Mouse (Mus musculus) liver, adult 2 months (tissue): ENCODE data around the gene Slc13a4. TPM values are rescaled to one million over a fixed set of nuclear protein-coding genes. Genes with fewer than 3 reads are reported as not detected.
A peak's percentile ranks its signal among the peaks of the same experiment; 100 is the strongest.

Experiments
- DNase-seq: peaks from one replicate; pipeline ENCODE4 v3.0.0-alpha.2; 2011; ENCODE audit warnings: low read depth, low spot score; ENCODE audit errors: extremely low read depth
- H3K27ac ChIP-seq: fragments of 200-500 bp; replicated peaks from 2 replicates; pipeline ENCODE4 v1.5.1; 2012; ENCODE audit warnings: low read depth, mild to moderate bottlenecking, control low read depth, inconsistent platforms, low read length; ENCODE audit not compliant: insufficient read depth
- H3K27me3 ChIP-seq: fragments of 200-500 bp; 2 replicates; pipeline ENCODE4 v1.6.1; 2012; ENCODE audit warnings: mild to moderate bottlenecking, moderate library complexity, low read length, inconsistent platforms; ENCODE audit not compliant: control insufficient read depth, insufficient read depth
- H3K36me3 ChIP-seq: fragments of 200-500 bp; 2 replicates; pipeline ENCODE4 v1.6.1; 2012; ENCODE audit warnings: low read length, inconsistent platforms; ENCODE audit not compliant: control insufficient read depth, insufficient read depth
- H3K4me1 ChIP-seq: fragments of 200-500 bp; 2 replicates; pipeline ENCODE4 v1.6.1; 2011; ENCODE audit warnings: low read length; ENCODE audit not compliant: control insufficient read depth, insufficient read depth
- H3K4me3 ChIP-seq: fragments of 200-500 bp; 2 replicates; pipeline ENCODE4 v1.5.1; 2011; ENCODE audit warnings: low read depth, mild to moderate bottlenecking, control low read depth, low read length, moderate library complexity; ENCODE audit not compliant: insufficient read depth
- H3K79me2 ChIP-seq: fragments of 200-500 bp; 2 replicates; pipeline ENCODE4 v1.6.1; 2012; ENCODE audit warnings: inconsistent platforms, mild to moderate bottlenecking, low read length, moderate library complexity; ENCODE audit not compliant: control insufficient read depth, insufficient read depth
- H3K9ac ChIP-seq: fragments of 200-500 bp; 2 replicates; pipeline ENCODE4 v1.6.1; 2012; ENCODE audit warnings: low read depth, mild to moderate bottlenecking, control low read depth, inconsistent platforms, low read length
- CTCF ChIP-seq: fragments of 200-500 bp; IDR thresholded peaks from 2 replicates; pipeline ENCODE4 v1.5.1; 2011; ENCODE audit warnings: low read depth, low read length, control low read depth
- POLR2A ChIP-seq: fragments of 200-500 bp; IDR thresholded peaks from 2 replicates; pipeline ENCODE4 v1.6.1; 2011; ENCODE audit warnings: low read length, control low read depth; ENCODE audit not compliant: insufficient read depth; ENCODE audit errors: extremely low read depth
- WGBS: fragments of 180-500 bp; shearing (Covaris S2); methylation state at CpG from one replicate; pipeline ENCODE4 v1.1.7; 2018; 5-methylcytosine and 5-hydroxymethylcytosine counted together
- polyA plus RNA-seq: library from polyadenylated mRNA; depleted of rRNA; stranded (reverse); fragments of >200 nt; gene quantifications from 2 replicates; pipeline ENCODE4 v1.2.3, GENCODE M21; 2012
- total RNA-seq: library from RNA; depleted of rRNA; stranded (reverse); fragments of >200 nt; gene quantifications from 2 replicates; pipeline ENCODE4 v1.2.3, GENCODE M21; 2014

The Slc13a4 gene
- total and polyA plus RNA-seq, 2 experiments: 0.09 to 0.10 TPM

DNA sequence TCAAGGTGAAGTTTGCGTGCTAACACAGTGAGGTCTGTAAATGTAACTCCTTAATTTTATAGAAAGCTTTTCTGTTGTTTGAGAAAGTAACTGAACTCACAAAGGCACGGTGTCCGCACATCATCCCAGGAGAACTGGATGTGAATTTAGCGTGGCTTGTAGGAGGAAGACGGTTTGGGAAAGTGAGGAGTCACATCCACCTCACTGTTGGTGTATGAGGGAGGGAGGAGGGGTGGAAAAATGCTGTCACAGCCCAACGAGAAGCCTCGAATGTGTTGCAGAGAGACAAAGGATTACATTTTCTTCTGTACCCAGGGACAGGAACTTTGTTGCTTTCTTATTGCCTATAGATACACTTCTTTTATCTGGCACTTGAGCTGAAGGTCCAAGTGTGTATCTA lies 47.4 kb downstream of the Slc13a4 start:
- Histone ChIP-seq H3K4me3 (no peak overlapping the region), H3K4me1 (peaks cover 18% of the 10 kb centered on the region), H3K27ac (no peak overlapping the region), H3K79me2 (peaks cover 13% of the 10 kb centered on the region; the same call in 1 of the 2 replicates), H3K27me3 (no peaks in the 10 kb centered on the region), H3K36me3 (peaks cover 12% of the 10 kb centered on the region; the same call in 1 of the 2 replicates), H3K9ac (no peak overlapping the region)
- WGBS: 77% methylated on average over 7 of the region's 7 CpGs
- TF ChIP-seq CTCF (no peak), POLR2A (no peak)
- no peak for DNase-seq

DNA sequence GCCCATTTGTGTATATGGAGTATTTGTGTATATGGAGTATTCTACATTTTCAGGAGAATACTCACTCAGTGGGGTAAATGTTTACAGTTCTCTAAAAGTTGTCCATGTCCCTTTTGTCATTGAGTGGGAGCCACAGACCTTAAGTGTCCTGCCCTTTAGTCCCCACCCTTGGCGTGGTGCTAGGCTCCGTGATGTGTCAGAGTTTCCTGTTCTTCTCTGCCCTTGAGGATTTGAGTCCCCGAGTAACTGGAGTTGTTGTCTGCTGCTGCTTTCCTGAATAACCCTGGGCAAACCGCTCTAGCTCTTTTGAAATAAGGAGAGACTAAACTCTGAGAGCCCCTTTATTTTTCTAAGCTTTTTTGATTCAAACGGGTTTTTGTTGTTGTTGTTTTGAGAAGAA lies 48.4 kb downstream of the Slc13a4 start:
- Histone ChIP-seq H3K79me2 (peaks cover 18% of the 10 kb centered on the region; the same call in 1 of the 2 replicates), H3K36me3 (peaks cover 12% of the 10 kb centered on the region; the same call in 1 of the 2 replicates), H3K4me1 (peaks cover 26% of the 10 kb centered on the region), H3K27me3 (no peaks in the 10 kb centered on the region), H3K9ac (no peak overlapping the region), H3K4me3 (no peak overlapping the region), H3K27ac (no peak overlapping the region)
- 58% methylated on average over 5 of the region's 5 CpGs for WGBS
- peak; percentile 23 for DNase-seq
- TF ChIP-seq CTCF (no peak), POLR2A (no peak)

DNA sequence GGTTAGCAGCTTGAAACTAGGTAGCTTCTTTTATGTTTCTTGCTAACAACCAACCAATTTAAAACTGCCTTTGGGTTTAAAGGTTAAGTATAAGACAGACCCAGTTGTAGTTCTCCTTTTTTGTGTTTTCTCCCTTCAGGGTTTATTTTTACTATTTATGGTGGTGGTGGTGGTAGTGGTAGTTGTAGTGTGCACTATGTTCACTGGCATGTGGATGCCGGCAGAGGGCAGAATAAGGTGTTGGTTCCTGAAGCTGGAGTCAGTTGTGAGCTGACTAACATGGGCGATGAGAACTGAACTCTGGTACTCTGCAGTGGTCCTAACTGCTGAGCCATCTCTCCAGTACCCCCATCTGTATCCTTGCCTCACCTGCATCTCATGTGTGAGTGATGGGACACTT lies 49.0 kb downstream of the Slc13a4 start:
- H3K36me3 ChIP-seq: peaks cover 12% of the 10 kb centered on the region; the same call in 1 of the 2 replicates
- H3K4me3 ChIP-seq: no peak overlapping the region
- peak; percentile 17 for DNase-seq
- no peak overlapping the region for H3K9ac ChIP-seq
- H3K27ac ChIP-seq: no peak overlapping the region
- TF ChIP-seq CTCF (no peak), POLR2A (no peak)
- H3K27me3 ChIP-seq: no peaks in the 10 kb centered on the region
- H3K79me2 ChIP-seq: peaks cover 21% of the 10 kb centered on the region; the same call in 1 of the 2 replicates
- H3K4me1 ChIP-seq: peaks cover 30% of the 10 kb centered on the region
- WGBS: 78% methylated on average over 2 of the region's 2 CpGs

DNA sequence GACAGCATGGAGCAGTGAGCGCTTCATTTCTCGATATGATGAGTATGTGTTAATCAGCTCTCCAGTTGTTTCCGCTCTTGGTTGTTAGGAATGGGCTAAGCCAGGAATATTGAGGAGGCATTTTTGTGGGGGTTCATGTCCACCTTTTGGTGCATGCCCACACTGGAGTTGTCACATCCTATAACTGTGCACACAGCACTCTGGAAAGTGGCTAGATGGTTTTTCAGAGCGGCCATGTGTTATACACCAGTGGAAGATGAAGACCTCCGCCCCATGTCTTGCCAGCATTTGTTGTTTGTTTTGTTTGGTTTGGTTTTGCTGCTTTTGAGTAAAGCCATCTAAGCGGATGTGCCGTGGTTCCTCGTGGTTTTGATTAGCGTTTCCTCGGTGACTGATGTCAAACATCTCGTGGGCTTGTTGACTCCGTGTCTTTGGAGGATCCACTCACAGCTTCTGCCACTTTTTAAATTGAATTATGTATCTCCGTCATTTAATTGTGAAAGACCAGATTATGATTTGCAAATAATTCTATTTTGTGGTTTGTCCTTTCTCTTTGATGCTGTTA lies 50.2 kb downstream of the Slc13a4 start:
- no peak for DNase-seq
- Histone ChIP-seq H3K27me3 (no peaks in the 10 kb centered on the region), H3K4me3 (no peak overlapping the region), H3K27ac (no peak overlapping the region), H3K9ac (no peak overlapping the region), H3K36me3 (peaks cover 7% of the 10 kb centered on the region; the same call in 1 of the 2 replicates), H3K4me1 (peaks cover 32% of the 10 kb centered on the region), H3K79me2 (peaks cover 21% of the 10 kb centered on the region; the same call in 1 of the 2 replicates)
- WGBS: 63% methylated on average over 13 of the region's 13 CpGs
- TF ChIP-seq CTCF (no peak), POLR2A (no peak)

- Histone ChIP-seq H3K79me2 (peaks cover 21% of the 10 kb centered on the region; the same call in 1 of the 2 replicates), H3K4me1 (peaks cover 32% of the 10 kb centered on the region), H3K27ac (peak overlapping the region; percentile 63; the same call in 1 of the 2 replicates), H3K27me3 (no peaks in the 10 kb centered on the region), H3K4me3 (no peak overlapping the region), H3K36me3 (peaks cover 4% of the 10 kb centered on the region; the same call in 1 of the 2 replicates), H3K9ac (no peak overlapping the region)
- TF ChIP-seq POLR2A: no peak
- no peak for TF ChIP-seq CTCF
- peak; percentile 97 for DNase-seq
- WGBS: 7% methylated on average over 7 of the region's 7 CpGs
These were observed 51.2 kb downstream of the Slc13a4 start for GRCm38 (mm10) chr6:35256691-35257090.

GRCm38 (mm10) chr6:35255017-35255416 lies 52.9 kb downstream of the Slc13a4 start:
- H3K9ac ChIP-seq: peak overlapping the region; percentile 47
- DNase-seq: no peak
- TF ChIP-seq CTCF (no peak), POLR2A (no peak)
- H3K79me2 ChIP-seq: peaks cover 21% of the 10 kb centered on the region; the same call in 1 of the 2 replicates
- H3K4me1 ChIP-seq: peaks cover 31% of the 10 kb centered on the region
- H3K4me3 ChIP-seq: peak overlapping the region; percentile 13
- peak overlapping the region; percentile 16 for H3K27ac ChIP-seq
- 27% methylated on average over 12 of the region's 12 CpGs for WGBS
- no peaks in the 10 kb centered on the region for H3K27me3 ChIP-seq
- no peaks in the 10 kb centered on the region; the same call in 1 of the 2 replicates for H3K36me3 ChIP-seq
